Mouse (Mus musculus): ENCODE results near the gene Fam241b. TPM values are rescaled to one million over a fixed set of nuclear protein-coding genes. Genes with fewer than 3 reads are reported as not detected.

Fam241b gene
- polyA plus RNA-seq (2014; fragmentation: Illumina TruSeq; extraction: RNeasy Lipid Tissue Mini Kit (QIAGEN cat#74804); ENCODE audit: low read depth, low replicate concordance), result 13.8 TPM

GRCm38 (mm10) chr10:62143820-62144219 lies at the start of gene Fam241b:
Gene Fam241b (minus strand): TSS chr10:62143920.

GRCm38 (mm10) chr10:62132691-62133281 lies 10.9 kb downstream of the Fam241b start, which contains the start of gene Neurog3:
Gene Neurog3 (plus strand): TSS chr10:62133090.

Other genes with a start within 250 kb of the Fam241b start
- gene Col13a1, start 164.8 kb downstream of the Fam241b start, polyA plus RNA-seq (2014; fragmentation: Illumina TruSeq; extraction: RNeasy Lipid Tissue Mini Kit (QIAGEN cat#74804); ENCODE audit: low read depth, low replicate concordance), result 2.4 TPM
- gene Neurog3, start 10.8 kb downstream of the Fam241b start, polyA plus RNA-seq (2014; fragmentation: Illumina TruSeq; extraction: RNeasy Lipid Tissue Mini Kit (QIAGEN cat#74804); ENCODE audit: low read depth, low replicate concordance), result not detected
- 42.9 TPM for gene Tspan15, start 87.3 kb upstream of the Fam241b start, polyA plus RNA-seq (2014; fragmentation: Illumina TruSeq; extraction: RNeasy Lipid Tissue Mini Kit (QIAGEN cat#74804); ENCODE audit: low read depth, low replicate concordance)
- gene Tacr2, start 108.5 kb upstream of the Fam241b start, polyA plus RNA-seq (2014; fragmentation: Illumina TruSeq; extraction: RNeasy Lipid Tissue Mini Kit (QIAGEN cat#74804); ENCODE audit: low read depth, low replicate concordance), result 1.0 TPM
- gene Hk1, start 236.0 kb upstream of the Fam241b start, polyA plus RNA-seq (2014; fragmentation: Illumina TruSeq; extraction: RNeasy Lipid Tissue Mini Kit (QIAGEN cat#74804); ENCODE audit: low read depth, low replicate concordance), result 13.4 TPM